Mouse (Mus musculus) heart, adult 2 months (tissue): ENCODE results near the gene St6gal1.

Experiments used
- CTCF ChIP-seq: fragments of 200-600 bp; IDR thresholded peaks from 2 replicates; pipeline ENCODE4 v1.8.1; 2022; ENCODE audit warnings: antibody characterized with exemption, mild to moderate bottlenecking, moderate library complexity
- EP300 ChIP-seq: fragments of 200-500 bp; IDR thresholded peaks from 2 replicates; pipeline ENCODE4 v1.6.1; 2011; ENCODE audit warnings: low read depth, low read length, control low read depth; ENCODE audit not compliant: insufficient read depth

- TF ChIP-seq EP300 (no peak), CTCF (no peak)
Measured at GRCm38 (mm10) chr16:23384304-23384703, 159.8 kb downstream of the St6gal1 start.
